Mouse (Mus musculus) intestine, embryonic 15.5 days (tissue): ENCODE measurements at regions not wholly inside any gene's neighbourhood (a gene's known extent, or its start where the extent isn't known, plus 50 kb on each side); places are given as distances from the start of the nearest gene placed in this dataset.

Experiments used
- ATAC-seq: fragments of 200-750 bp; cut with Nextera tagmentation; 2 replicates; pipeline ENCODE4 v1.8.0; 2017; ENCODE audit warnings: moderate TSS enrichment, moderate library complexity
- H3K27ac ChIP-seq: fragments of 300-500 bp; sonication (generic); 2 replicates; pipeline ENCODE4 v1.5.1; 2015; ENCODE audit warnings: mild to moderate bottlenecking, inconsistent platforms
- H3K27me3 ChIP-seq: fragments of 300-500 bp; sonication (generic); replicated peaks from 2 replicates; pipeline ENCODE4 v1.6.1; 2015; ENCODE audit warnings: inconsistent platforms
- H3K36me3 ChIP-seq: fragments of 300-500 bp; sonication (generic); 2 replicates; pipeline ENCODE4 v1.6.1; 2015; ENCODE audit warnings: inconsistent platforms
- H3K4me1 ChIP-seq: fragments of 300-500 bp; sonication (generic); replicated peaks from 2 replicates; pipeline ENCODE4 v1.6.1; 2015; ENCODE audit warnings: inconsistent platforms
- H3K4me2 ChIP-seq: fragments of 300-500 bp; sonication (generic); replicated peaks from 2 replicates; pipeline ENCODE4 v1.6.1; 2015; ENCODE audit warnings: mild to moderate bottlenecking, inconsistent platforms
- H3K4me3 ChIP-seq: fragments of 300-500 bp; sonication (generic); replicated peaks from 2 replicates; pipeline ENCODE4 v1.5.1; 2015; ENCODE audit warnings: inconsistent platforms
- H3K9ac ChIP-seq: fragments of 300-500 bp; sonication (generic); 2 replicates; pipeline ENCODE4 v1.6.1; 2015; ENCODE audit warnings: inconsistent platforms
- H3K9me3 ChIP-seq: fragments of 300-500 bp; sonication (generic); 2 replicates; pipeline ENCODE4 v1.6.1; 2016; ENCODE audit warnings: inconsistent platforms
- WGBS: fragments of 180-500 bp; shearing (Covaris S2); methylation state at CpG from one replicate; pipeline ENCODE4 v1.1.7; 2015; 5-methylcytosine and 5-hydroxymethylcytosine counted together

DNA sequence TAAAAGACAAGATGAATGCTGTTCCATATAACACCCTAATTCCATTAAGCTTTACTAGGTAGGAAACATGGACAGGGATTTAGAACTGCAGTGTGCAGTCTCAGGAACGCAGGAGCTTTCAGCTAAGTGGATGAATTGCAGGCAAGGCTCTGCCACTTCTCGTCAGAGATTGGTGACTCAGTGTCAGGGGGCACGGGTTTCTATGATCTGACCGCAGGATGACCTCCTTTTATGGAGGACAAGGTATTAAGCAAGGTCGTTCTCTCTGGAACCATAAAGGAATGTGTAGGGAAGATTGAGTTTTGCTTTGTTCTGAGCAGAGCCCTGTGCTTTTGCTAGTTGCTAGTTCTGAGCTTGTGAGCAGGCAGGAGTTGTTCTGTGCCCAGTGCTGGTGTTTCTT lies 373.7 kb downstream of the Cmpk2 start:
- H3K4me2 ChIP-seq, result no peak overlapping the region
- H3K27ac ChIP-seq, result 0 out of 2 replicates have a peak overlapping the region, but pooled peaks have one; percentile 17
- no peaks in the 10 kb centered on the region for H3K27me3 ChIP-seq
- no peak overlapping the region for H3K9ac ChIP-seq
- H3K4me1 ChIP-seq, result 0 out of 2 replicates have a peak, but pooled peaks cover 5% of the 10 kb centered on the region
- WGBS, result 5% methylated on average over 5 of the region's 5 CpGs
- no peaks in the 10 kb centered on the region for H3K36me3 ChIP-seq
- H3K9me3 ChIP-seq, result no peaks in the 10 kb centered on the region
- peak; percentile 89 for ATAC-seq
- H3K4me3 ChIP-seq, result no peak overlapping the region

DNA sequence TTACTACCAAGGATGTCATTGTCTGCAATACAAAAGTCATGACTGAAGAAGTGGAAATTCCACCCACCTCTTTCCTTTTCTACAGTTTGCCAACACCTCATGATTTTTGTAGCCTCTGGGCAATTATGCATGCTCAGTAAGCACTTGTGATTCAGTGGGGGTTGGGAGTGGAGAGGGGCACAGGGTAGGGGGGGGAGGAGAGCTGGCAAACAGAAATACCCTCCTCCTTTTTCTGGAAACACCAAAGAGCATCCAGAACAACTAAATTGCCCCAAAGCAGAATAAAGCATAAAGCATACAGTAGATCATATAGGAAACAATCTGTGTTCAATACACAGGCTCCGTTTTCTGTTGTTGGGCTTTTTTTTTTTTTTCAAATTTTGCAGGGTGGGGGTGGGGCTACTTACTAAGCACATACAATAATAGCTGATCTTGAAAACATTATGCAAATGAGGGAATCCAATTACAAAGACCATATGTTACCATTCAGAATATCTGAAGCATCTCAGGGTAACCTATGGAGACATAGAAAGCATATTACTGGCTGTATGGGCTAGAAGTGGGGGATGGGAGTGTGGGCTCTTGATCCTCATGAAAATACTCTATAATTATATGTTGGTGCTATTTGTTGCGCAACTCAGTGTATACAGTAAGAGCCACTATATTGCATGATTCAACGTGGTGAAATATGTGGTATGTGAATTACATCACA lies 352.4 kb downstream of the Cmpk2 start:
- Histone ChIP-seq H3K4me1 (no peaks in the 10 kb centered on the region), H3K27me3 (no peaks in the 10 kb centered on the region), H3K9ac (no peak overlapping the region), H3K9me3 (no peaks in the 10 kb centered on the region), H3K4me2 (no peak overlapping the region), H3K4me3 (no peak overlapping the region), H3K27ac (no peak overlapping the region), H3K36me3 (no peaks in the 10 kb centered on the region)
- ATAC-seq, result no peak
- 74% methylated on average over 3 of the region's 3 CpGs for WGBS

DNA sequence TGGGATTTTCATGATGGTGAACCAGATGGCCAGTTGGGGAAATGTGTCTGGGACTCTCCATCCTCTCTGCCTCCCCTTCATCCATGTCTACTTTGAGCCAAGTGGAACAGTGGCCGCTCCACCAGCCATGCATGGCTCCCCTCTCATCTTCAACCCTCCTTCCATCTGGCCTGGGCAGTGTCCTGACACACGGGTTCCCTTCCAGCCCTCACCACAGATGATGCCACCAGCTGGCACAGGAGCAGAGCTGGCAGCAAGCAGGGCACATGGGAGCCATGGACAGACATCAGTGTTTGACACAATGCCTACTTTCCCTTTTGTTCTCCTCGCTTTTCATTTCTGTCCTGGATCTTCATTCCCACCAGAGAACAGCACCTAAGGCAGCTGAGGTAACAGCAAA lies 348.9 kb downstream of the Cmpk2 start:
- ATAC-seq, result no peak
- Histone ChIP-seq H3K4me3 (no peak overlapping the region), H3K9ac (no peak overlapping the region), H3K9me3 (no peaks in the 10 kb centered on the region), H3K27ac (no peak overlapping the region), H3K4me2 (no peak overlapping the region), H3K36me3 (no peaks in the 10 kb centered on the region), H3K27me3 (no peaks in the 10 kb centered on the region), H3K4me1 (no peaks in the 10 kb centered on the region)
- WGBS, result 84% methylated on average over 3 of the region's 3 CpGs

- WGBS, result 76% methylated on average over 8 of the region's 8 CpGs
These were observed 346.8 kb downstream of the Cmpk2 start for GRCm38 (mm10) chr12:26815771-26816170.

DNA sequence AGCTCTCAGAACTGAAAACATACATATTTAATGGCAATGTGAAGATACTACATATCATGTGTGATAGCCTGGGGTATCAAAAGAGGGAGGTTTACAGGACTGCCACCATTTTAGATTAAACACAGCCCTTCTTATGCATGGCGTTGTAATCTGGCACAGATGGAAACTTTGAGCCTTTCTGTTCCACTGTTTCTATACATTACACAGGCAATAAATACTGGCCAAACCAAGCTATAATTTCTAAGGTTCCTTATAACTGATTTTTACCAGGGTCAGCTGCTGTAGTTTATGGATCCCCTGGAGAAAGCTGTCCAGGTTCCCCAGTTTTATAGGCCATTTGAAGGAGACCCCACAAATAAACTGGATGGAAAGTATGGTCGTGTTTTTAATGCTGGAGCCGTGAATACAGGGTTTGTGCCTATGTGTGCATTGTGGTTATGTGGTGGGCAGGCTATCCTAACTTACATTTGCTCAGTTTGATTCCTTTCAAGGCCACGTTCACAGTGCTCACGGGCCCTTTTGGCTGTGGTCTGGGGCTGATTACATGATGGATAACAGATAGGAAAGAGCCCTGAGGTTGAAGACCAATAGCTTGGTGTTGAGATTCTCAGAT lies 341.7 kb downstream of the Cmpk2 start:
- no peak for ATAC-seq
- Histone ChIP-seq H3K27me3 (no peaks in the 10 kb centered on the region), H3K9me3 (no peaks in the 10 kb centered on the region), H3K4me2 (no peak overlapping the region), H3K4me1 (peaks cover 6% of the 10 kb centered on the region; the same call in 1 of the 2 replicates), H3K27ac (no peak overlapping the region), H3K36me3 (no peaks in the 10 kb centered on the region), H3K4me3 (no peak overlapping the region), H3K9ac (no peak overlapping the region)
- WGBS, result 72% methylated on average over 5 of the region's 5 CpGs

More at GRCm38 (mm10) chr12:26815771-26816170, 346.8 kb downstream of the Cmpk2 start:
- ATAC-seq, result no peak
- Histone ChIP-seq H3K9me3 (no peaks in the 10 kb centered on the region), H3K36me3 (no peaks in the 10 kb centered on the region), H3K4me1 (no peaks in the 10 kb centered on the region), H3K9ac (no peak overlapping the region), H3K4me2 (no peak overlapping the region), H3K4me3 (no peak overlapping the region), H3K27ac (no peak overlapping the region), H3K27me3 (no peaks in the 10 kb centered on the region)

- Histone ChIP-seq H3K9me3 (no peaks in the 10 kb centered on the region), H3K4me3 (no peak overlapping the region), H3K27ac (no peak overlapping the region), H3K4me2 (peak overlapping the region; percentile 30), H3K36me3 (no peaks in the 10 kb centered on the region), H3K27me3 (no peaks in the 10 kb centered on the region), H3K4me1 (peaks cover 6% of the 10 kb centered on the region; the same call in 1 of the 2 replicates), H3K9ac (no peak overlapping the region)
- WGBS, result 4% methylated on average over 4 of the region's 4 CpGs
- peak; percentile 75 for ATAC-seq
These were observed 340.7 kb downstream of the Cmpk2 start for GRCm38 (mm10) chr12:26809670-26810069.

- H3K4me1 ChIP-seq, result no peaks in the 10 kb centered on the region
- ATAC-seq, result no peak
- H3K27me3 ChIP-seq, result no peaks in the 10 kb centered on the region
- 88% methylated on average over 5 of the region's 5 CpGs for WGBS
- H3K36me3 ChIP-seq, result no peaks in the 10 kb centered on the region
- no peak overlapping the region for H3K4me2 ChIP-seq
- H3K4me3 ChIP-seq, result no peak overlapping the region
- H3K27ac ChIP-seq, result no peak overlapping the region
- H3K9ac ChIP-seq, result no peak overlapping the region
- no peaks in the 10 kb centered on the region for H3K9me3 ChIP-seq
These were observed 333.5 kb downstream of the Cmpk2 start for GRCm38 (mm10) chr12:26802542-26802941.

- Histone ChIP-seq H3K36me3 (no peaks in the 10 kb centered on the region), H3K9ac (no peak overlapping the region), H3K4me1 (no peaks in the 10 kb centered on the region), H3K4me2 (no peak overlapping the region), H3K9me3 (no peaks in the 10 kb centered on the region), H3K27me3 (no peaks in the 10 kb centered on the region), H3K27ac (no peak overlapping the region), H3K4me3 (no peak overlapping the region)
- WGBS, result 78% methylated on average over 6 of the region's 6 CpGs
- no peak for ATAC-seq
These were observed 330.3 kb downstream of the Cmpk2 start for GRCm38 (mm10) chr12:26799310-26799709.

DNA sequence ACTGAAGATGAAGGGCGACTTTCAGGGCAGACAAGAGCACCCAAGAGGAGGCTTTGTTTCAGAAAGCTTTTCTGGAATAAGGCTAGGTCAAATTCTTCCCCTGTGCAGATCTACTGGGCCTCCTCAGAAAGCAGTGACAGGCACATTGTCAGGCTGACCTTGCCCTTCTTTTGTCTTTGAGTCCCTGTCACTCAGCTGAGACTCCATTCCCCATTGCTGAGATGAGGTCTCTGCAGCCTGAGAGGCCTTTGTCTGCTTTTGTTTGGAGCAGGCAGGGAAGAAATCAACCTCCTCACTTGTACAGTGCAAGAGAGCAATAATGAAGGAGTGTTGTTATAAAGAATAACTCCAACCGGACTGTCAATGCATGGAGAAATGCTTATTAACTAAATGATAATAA lies 327.4 kb downstream of the Cmpk2 start:
- Histone ChIP-seq H3K36me3 (no peaks in the 10 kb centered on the region), H3K4me1 (no peaks in the 10 kb centered on the region), H3K4me2 (no peak overlapping the region), H3K9ac (no peak overlapping the region), H3K27ac (no peak overlapping the region), H3K27me3 (no peaks in the 10 kb centered on the region), H3K9me3 (no peaks in the 10 kb centered on the region), H3K4me3 (no peak overlapping the region)
- no peak for ATAC-seq
- 78% methylated on average over 2 of the region's 2 CpGs for WGBS

- WGBS, result 87% methylated on average over 10 of the region's 10 CpGs
- Histone ChIP-seq H3K4me1 (no peaks in the 10 kb centered on the region), H3K4me2 (no peak overlapping the region), H3K9me3 (no peaks in the 10 kb centered on the region), H3K9ac (no peak overlapping the region), H3K4me3 (no peak overlapping the region), H3K36me3 (no peaks in the 10 kb centered on the region), H3K27me3 (no peaks in the 10 kb centered on the region), H3K27ac (no peak overlapping the region)
- ATAC-seq, result no peak
These were observed 320.4 kb downstream of the Cmpk2 start for GRCm38 (mm10) chr12:26789336-26789846.

DNA sequence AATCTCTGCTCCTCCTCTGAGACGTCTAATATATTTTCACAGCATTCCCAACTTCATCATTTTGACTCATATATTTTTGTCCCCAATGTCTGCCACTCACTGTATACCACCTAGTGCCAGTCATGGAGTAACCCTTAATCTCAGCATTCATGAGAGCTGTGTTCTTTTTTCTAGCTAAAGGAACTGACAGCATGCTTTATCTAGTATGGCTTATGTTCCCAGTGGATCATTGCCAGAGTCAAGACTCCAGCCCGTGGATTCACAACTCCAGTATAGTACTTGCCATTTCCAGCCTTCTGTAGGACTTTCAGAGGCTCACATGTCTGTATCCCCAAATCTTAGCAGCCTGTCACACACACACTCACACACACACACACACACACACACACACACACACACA lies 316.5 kb downstream of the Cmpk2 start:
- Histone ChIP-seq H3K4me1 (no peaks in the 10 kb centered on the region), H3K36me3 (no peaks in the 10 kb centered on the region), H3K9ac (no peak overlapping the region), H3K27ac (no peak overlapping the region), H3K27me3 (no peaks in the 10 kb centered on the region), H3K9me3 (no peaks in the 10 kb centered on the region), H3K4me2 (no peak overlapping the region), H3K4me3 (no peak overlapping the region)
- ATAC-seq, result no peak
- WGBS, result 76% methylated on average over 2 of the region's 2 CpGs

GRCm38 (mm10) chr12:26784426-26784825 lies 315.4 kb downstream of the Cmpk2 start:
- Histone ChIP-seq H3K27me3 (no peaks in the 10 kb centered on the region), H3K9ac (no peak overlapping the region), H3K4me1 (no peaks in the 10 kb centered on the region), H3K9me3 (no peaks in the 10 kb centered on the region), H3K4me3 (no peak overlapping the region), H3K36me3 (no peaks in the 10 kb centered on the region), H3K4me2 (no peak overlapping the region), H3K27ac (no peak overlapping the region)
- ATAC-seq, result no peak
- WGBS, result 85% methylated on average over 3 of the region's 3 CpGs

GRCm38 (mm10) chr12:26783800-26784199 lies 314.8 kb downstream of the Cmpk2 start:
- Histone ChIP-seq H3K27ac (no peak overlapping the region), H3K4me3 (no peak overlapping the region), H3K4me1 (no peaks in the 10 kb centered on the region), H3K36me3 (no peaks in the 10 kb centered on the region), H3K9ac (no peak overlapping the region), H3K27me3 (no peaks in the 10 kb centered on the region), H3K9me3 (no peaks in the 10 kb centered on the region), H3K4me2 (no peak overlapping the region)
- WGBS, result 85% methylated on average over 3 of the region's 3 CpGs
- ATAC-seq, result no peak
